Mouse (Mus musculus) midbrain, embryonic 14.5 days (tissue): ENCODE data around the gene A930009A15Rik. TPM values are rescaled to one million over a fixed set of nuclear protein-coding genes. Genes with fewer than 3 reads are reported as not detected.

Experiments
- ATAC-seq: fragments of 200-750 bp; cut with Nextera tagmentation; 2 replicates; pipeline ENCODE4 v1.8.0; 2017; ENCODE audit warnings: moderate number of reproducible peaks, moderate library complexity; ENCODE audit not compliant: low FRiP score, low TSS enrichment
- DNase-seq: peaks from one replicate; pipeline ENCODE4 v3.0.0-alpha.2; 2015
- H3K27ac ChIP-seq: fragments of 300-500 bp; sonication (generic); replicated peaks from 2 replicates; pipeline ENCODE4 v1.5.1; 2014; ENCODE audit warnings: mild to moderate bottlenecking, low read depth, low read length, moderate library complexity
- H3K27me3 ChIP-seq: fragments of 300-500 bp; sonication (generic); 2 replicates; pipeline ENCODE4 v1.6.1; 2014; ENCODE audit warnings: low read length, control low read depth, mixed read lengths; ENCODE audit not compliant: control insufficient read depth, insufficient read depth
- H3K36me3 ChIP-seq: fragments of 300-500 bp; sonication (generic); 2 replicates; pipeline ENCODE4 v1.6.1; 2014; ENCODE audit warnings: low read length, control low read depth; ENCODE audit not compliant: control insufficient read depth, insufficient read depth
- H3K4me1 ChIP-seq: fragments of 300-500 bp; sonication (generic); 2 replicates; pipeline ENCODE4 v1.6.1; 2014; ENCODE audit warnings: mild to moderate bottlenecking, antibody characterized with exemption, low read length, control low read depth; ENCODE audit not compliant: control insufficient read depth, insufficient read depth
- H3K4me2 ChIP-seq: fragments of 300-500 bp; sonication (generic); 2 replicates; pipeline ENCODE4 v1.6.1; 2014; ENCODE audit warnings: mild to moderate bottlenecking, low read length, moderate library complexity
- H3K4me3 ChIP-seq: fragments of 300-500 bp; sonication (generic); replicated peaks from 2 replicates; pipeline ENCODE4 v1.5.1; 2014; ENCODE audit warnings: low read depth, low read length
- H3K9ac ChIP-seq: fragments of 300-500 bp; sonication (generic); replicated peaks from 2 replicates; pipeline ENCODE4 v1.6.1; 2014; ENCODE audit warnings: mild to moderate bottlenecking, low read length, moderate library complexity
- H3K9me3 ChIP-seq: fragments of 300-500 bp; sonication (generic); 2 replicates; pipeline ENCODE4 v1.6.1; 2016; ENCODE audit warnings: low read length, control low read depth, mixed read lengths; ENCODE audit not compliant: control insufficient read depth
- WGBS: fragments of 180-500 bp; shearing (Covaris S2); extraction: QIAGEN DNeasy Blood & Tissue Kit; methylation state at CpG from one replicate; pipeline ENCODE4 v1.1.7; 2014; 5-methylcytosine and 5-hydroxymethylcytosine counted together
- polyA plus RNA-seq: library from polyadenylated mRNA; unstranded; fragments of >200 nt; fragmentation: Nextera tagmentation; extraction: Ambion mirVana; gene quantifications from 2 replicates; pipeline ENCODE4 v1.2.1, GENCODE M21; 2014

Gene A930009A15Rik
- polyA plus RNA-seq, 1 experiment from 2014 or later = 0.36 TPM

DNA sequence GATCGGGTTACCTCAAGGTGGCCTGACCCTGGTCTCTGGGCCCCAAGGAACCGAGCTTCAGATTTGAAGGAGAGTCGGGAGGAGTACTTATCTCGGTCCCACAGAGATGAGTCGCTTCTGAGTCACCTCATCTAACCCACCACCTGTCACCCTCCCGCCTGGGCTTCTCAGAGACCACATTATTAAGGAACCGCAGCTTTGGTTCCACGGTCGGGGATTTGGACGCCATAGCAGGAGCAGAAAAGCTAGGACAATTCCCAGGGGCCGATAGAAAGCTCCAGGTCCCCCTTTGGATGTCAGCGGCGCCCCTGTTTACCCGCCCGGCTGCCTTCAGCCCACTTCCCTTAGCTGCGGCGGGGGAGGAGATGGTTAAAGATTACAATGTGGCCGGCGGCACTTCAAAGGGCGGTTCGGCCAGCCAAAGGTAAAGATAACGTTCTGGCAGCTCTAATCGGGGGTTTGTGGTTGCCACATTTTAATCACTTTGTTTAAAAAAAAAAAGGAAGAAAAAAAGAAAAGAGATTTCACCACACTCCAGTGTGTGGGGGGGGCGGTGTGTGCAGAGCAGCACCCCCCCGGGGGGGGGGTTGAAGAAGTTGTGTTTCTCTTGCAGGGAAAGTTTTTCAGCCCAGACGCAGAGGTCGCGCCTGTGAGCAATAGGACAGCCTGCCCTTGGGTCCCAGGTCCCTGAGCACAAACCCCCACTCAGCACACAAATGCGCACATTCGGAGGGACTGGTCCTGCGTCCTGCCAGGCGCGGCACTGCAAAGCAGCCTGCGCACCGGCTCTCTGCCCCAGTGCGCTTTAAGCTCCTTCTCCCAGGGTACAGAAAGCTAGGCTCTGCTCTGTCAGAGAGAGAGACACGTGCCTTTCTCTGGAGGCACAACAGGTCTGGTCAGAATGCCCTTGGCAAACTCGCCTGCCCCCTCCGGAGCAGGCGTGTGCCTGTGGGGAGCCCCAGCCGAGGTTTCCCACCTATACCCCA is 16.8 kb downstream of the A930009A15Rik start:
- DNase-seq (peak; percentile 74), ATAC-seq (peak; percentile 69)
- H3K4me1 ChIP-seq = peaks cover 15% of the 10 kb centered on the region; the same call in 1 of the 2 replicates
- H3K27ac ChIP-seq = no peak overlapping the region; the same call in 1 of the 2 replicates
- H3K27me3 ChIP-seq = peaks cover 48% of the 10 kb centered on the region
- WGBS = under 1% methylated on average over 41 of the region's 41 CpGs
- no peaks in the 10 kb centered on the region for H3K9me3 ChIP-seq
- H3K9ac ChIP-seq = peak overlapping the region; percentile 57
- H3K36me3 ChIP-seq = no peaks in the 10 kb centered on the region
- H3K4me3 ChIP-seq = peak overlapping the region; percentile 59
- H3K4me2 ChIP-seq = peak overlapping the region; percentile 97

GRCm38 (mm10) chr10:115587301-115587969 is 17.6 kb downstream of the A930009A15Rik start, which contains the start of gene Lgr5:
Gene Lgr5 (minus strand): TSS chr10:115587780.
- DNase-seq (peak; percentile 87), ATAC-seq (peak; percentile 82)
- WGBS = under 1% methylated on average over 47 of the region's 47 CpGs
- H3K9me3 ChIP-seq = no peaks in the 10 kb centered on the region
- peak within 1 kb of the TSS; percentile 97 for H3K4me2 ChIP-seq
- H3K27me3 ChIP-seq = peaks cover 48% of the 10 kb centered on the region
- peak within 1 kb of the TSS; percentile 13; the same call in 1 of the 2 replicates for H3K27ac ChIP-seq
- peak within 1 kb of the TSS; percentile 57 for H3K9ac ChIP-seq
- peaks cover 15% of the 10 kb centered on the region; the same call in 1 of the 2 replicates for H3K4me1 ChIP-seq
- peak within 1 kb of the TSS; percentile 59 for H3K4me3 ChIP-seq
- no peaks in the 10 kb centered on the region for H3K36me3 ChIP-seq

- Histone ChIP-seq H3K4me1 (peaks cover 15% of the 10 kb centered on the region; the same call in 1 of the 2 replicates), H3K9ac (peak overlapping the region; percentile 57), H3K36me3 (no peaks in the 10 kb centered on the region), H3K9me3 (no peaks in the 10 kb centered on the region), H3K4me2 (peak overlapping the region; percentile 97), H3K4me3 (peak overlapping the region; percentile 59), H3K27me3 (peaks cover 45% of the 10 kb centered on the region), H3K27ac (0 out of 2 replicates have a peak overlapping the region, but pooled peaks have one; percentile 13)
- under 1% methylated on average over 7 of the region's 7 CpGs for WGBS
- DNase-seq (peak; percentile 27), ATAC-seq (no peak)
These were observed 18.2 kb downstream of the A930009A15Rik start for GRCm38 (mm10) chr10:115587979-115588378.

GRCm38 (mm10) chr10:115593221-115593620 is 23.4 kb downstream of the A930009A15Rik start:
- ATAC-seq = no peak
- H3K4me2 ChIP-seq = 0 out of 2 replicates have a peak overlapping the region, but pooled peaks have one; percentile 6
- DNase-seq = peak; percentile 62
- no peak overlapping the region for H3K9ac ChIP-seq
- no peak overlapping the region for H3K4me3 ChIP-seq
- peaks cover under 1% of the 10 kb centered on the region; the same call in 1 of the 2 replicates for H3K4me1 ChIP-seq
- H3K27me3 ChIP-seq = peaks cover 12% of the 10 kb centered on the region; the same call in 1 of the 2 replicates
- no peaks in the 10 kb centered on the region for H3K36me3 ChIP-seq
- H3K9me3 ChIP-seq = no peaks in the 10 kb centered on the region
- WGBS = 25% methylated on average over 11 of the region's 11 CpGs
- no peak overlapping the region for H3K27ac ChIP-seq

DNA sequence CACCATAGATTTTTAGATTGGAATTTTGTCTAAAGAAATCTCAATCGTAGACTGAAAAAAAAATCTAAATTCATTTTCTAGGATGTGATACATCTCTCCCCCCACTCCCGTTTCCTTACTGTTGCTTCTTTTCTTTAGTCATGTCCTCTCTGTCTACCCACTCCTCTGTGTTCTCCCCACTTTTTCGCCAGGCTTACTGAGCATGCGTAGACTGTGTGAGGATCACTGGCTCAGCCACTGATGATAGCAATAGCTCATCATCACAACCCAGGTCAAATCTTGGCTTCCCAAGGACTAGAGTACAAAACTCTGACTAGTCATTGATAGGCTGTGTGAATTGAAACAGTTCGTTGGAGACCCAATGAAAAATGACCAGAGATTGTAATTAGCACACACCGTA is 23.9 kb downstream of the A930009A15Rik start:
- H3K36me3 ChIP-seq = no peaks in the 10 kb centered on the region
- no peaks in the 10 kb centered on the region for H3K4me1 ChIP-seq
- no peak overlapping the region for H3K4me3 ChIP-seq
- no peak overlapping the region for H3K4me2 ChIP-seq
- no peak overlapping the region for H3K27ac ChIP-seq
- ATAC-seq (no peak), DNase-seq (no peak)
- H3K9me3 ChIP-seq = no peaks in the 10 kb centered on the region
- H3K27me3 ChIP-seq = peaks cover 8% of the 10 kb centered on the region; the same call in 1 of the 2 replicates
- H3K9ac ChIP-seq = no peak overlapping the region
- 91% methylated on average over 6 of the region's 6 CpGs for WGBS

- DNase-seq (no peak), ATAC-seq (no peak)
- Histone ChIP-seq H3K4me2 (no peak overlapping the region), H3K36me3 (no peaks in the 10 kb centered on the region), H3K4me3 (no peak overlapping the region), H3K4me1 (no peaks in the 10 kb centered on the region), H3K27me3 (no peaks in the 10 kb centered on the region), H3K27ac (no peak overlapping the region), H3K9ac (no peak overlapping the region), H3K9me3 (no peaks in the 10 kb centered on the region)
- 97% methylated on average over 1 of the region's 1 CpGs for WGBS
These were observed 26.0 kb downstream of the A930009A15Rik start for GRCm38 (mm10) chr10:115595748-115596147.

DNA sequence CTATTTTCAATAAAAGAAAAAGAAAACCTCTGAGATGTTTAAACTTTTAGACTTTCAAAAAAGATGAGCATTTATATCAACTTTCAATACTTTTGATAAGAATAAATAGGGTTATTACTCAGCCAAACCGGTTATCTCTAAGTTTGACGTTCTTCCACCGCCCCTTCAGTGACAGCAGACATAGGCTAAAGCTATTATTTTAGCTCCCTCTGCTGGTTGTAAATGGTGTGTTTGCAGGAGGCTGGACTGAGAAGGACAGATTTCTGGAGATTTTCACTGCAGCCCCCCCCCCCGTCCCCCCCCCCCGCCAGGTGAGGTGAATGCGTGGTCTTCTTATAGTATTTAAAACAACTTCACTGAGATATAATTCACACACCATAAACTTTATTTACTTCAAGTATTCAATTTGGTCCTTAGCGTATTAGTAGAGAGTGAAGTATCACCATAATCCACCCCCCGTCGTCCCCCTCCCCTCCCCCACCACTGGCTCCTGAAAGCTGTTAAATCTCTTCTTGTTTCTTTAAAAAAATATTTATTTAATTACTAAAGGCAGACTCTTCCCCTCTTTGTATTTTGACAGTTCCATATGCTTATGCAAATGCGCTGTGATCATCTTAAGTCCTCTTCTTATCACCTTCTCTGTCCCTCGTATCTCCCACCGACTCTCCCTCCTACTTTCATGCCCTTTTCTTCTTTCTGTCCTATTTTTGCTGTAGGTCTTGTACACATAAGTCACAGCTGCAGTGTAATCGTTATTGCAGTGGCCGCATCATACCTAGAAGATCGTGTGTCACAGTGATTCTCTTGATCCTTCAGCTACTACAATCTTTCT is 47.9 kb downstream of the A930009A15Rik start:
- H3K27ac ChIP-seq = no peak overlapping the region
- DNase-seq (peak; percentile 91), ATAC-seq (peak; percentile 78; the same call in 1 of the 2 replicates)
- H3K36me3 ChIP-seq = no peaks in the 10 kb centered on the region
- no peaks in the 10 kb centered on the region for H3K27me3 ChIP-seq
- 12% methylated on average over 15 of the region's 15 CpGs for WGBS
- H3K4me3 ChIP-seq = peak overlapping the region; percentile 27
- peak overlapping the region; percentile 53 for H3K4me2 ChIP-seq
- no peaks in the 10 kb centered on the region for H3K4me1 ChIP-seq
- no peak overlapping the region; the same call in 1 of the 2 replicates for H3K9ac ChIP-seq
- H3K9me3 ChIP-seq = no peaks in the 10 kb centered on the region
